Mouse (Mus musculus): ENCODE data around the gene Aptx. TPM values are rescaled to one million over a fixed set of nuclear protein-coding genes. Genes with fewer than 3 reads are reported as not detected.

Gene Aptx
- polyA plus RNA-seq, 1 experiment from 2014 or later: 25.7 TPM

DNA sequence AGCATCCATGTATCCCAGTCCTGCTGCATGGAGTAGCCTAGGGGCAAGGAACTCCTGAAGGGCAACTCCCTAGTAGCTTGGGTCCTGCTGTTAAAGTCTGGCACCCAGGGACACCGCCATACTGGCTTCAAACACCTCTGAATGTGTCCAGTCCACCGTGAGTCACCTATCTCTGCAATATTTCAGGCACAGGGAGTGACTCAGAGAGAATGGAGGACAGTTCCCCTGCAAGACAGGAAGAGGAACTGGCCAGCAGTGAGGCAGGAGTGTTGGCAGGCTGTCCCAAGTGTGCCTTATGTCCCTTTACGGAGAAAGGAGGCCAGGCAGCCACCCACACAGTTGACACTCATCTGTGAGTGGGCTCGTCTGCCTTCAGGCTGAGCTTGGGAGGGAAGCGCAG, 53.9 kb downstream of the Aptx start:
- Histone ChIP-seq H3K4me1 (replicated peaks; ENCODE audit: insufficient read depth, low read length) (no peaks in the 10 kb centered on the region), H3K27me3 (ENCODE audit: insufficient read depth, low read length) (no peaks in the 10 kb centered on the region), H3K27ac (no peak overlapping the region), H3K9ac (ENCODE audit: low read depth, low read length) (no peak overlapping the region), H3K9me3 (replicated peaks; ENCODE audit: low read length) (no peaks in the 10 kb centered on the region), H3K4me2 (ENCODE audit: low read length) (no peak overlapping the region), H3K36me3 (ENCODE audit: insufficient read depth, low read length) (no peaks in the 10 kb centered on the region), H3K4me3 (replicated peaks; ENCODE audit: low read depth, low read length) (no peak overlapping the region)
- DNase-seq (ENCODE audit: low spot score) (no peak), ATAC-seq (replicated peaks; ENCODE audit: low FRiP score, low read depth) (no peak)
- WGBS: 67% methylated on average over 5 of the region's 5 CpGs
- TF ChIP-seq CTCF (IDR thresholded peaks at IDR 0.05; ENCODE audit: low read depth): no peak

DNA sequence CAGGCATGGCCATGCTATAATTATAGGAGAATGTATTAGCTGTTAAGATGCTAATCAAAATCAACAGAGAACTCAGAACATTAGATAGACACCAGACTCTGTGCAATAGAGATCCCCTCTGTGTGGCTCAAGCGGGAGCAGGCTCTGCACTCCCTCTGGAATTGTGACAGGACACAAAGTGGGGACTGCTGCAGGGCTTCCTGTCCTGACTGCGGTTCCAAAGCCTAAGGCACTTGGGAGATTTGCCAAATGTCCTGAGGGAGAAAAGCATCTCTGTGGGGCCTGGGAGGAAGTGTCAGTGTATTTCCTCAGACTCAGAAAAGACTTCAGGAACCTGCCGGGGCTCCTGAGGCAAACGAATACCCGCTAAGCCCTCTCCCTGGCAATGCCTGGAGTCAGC, 59.4 kb downstream of the Aptx start:
- DNase-seq (ENCODE audit: low spot score): peak; percentile 43
- WGBS: 54% methylated on average over 5 of the region's 5 CpGs
- Histone ChIP-seq H3K4me3 (replicated peaks; ENCODE audit: low read depth, low read length) (no peak overlapping the region), H3K27me3 (ENCODE audit: insufficient read depth, low read length) (no peaks in the 10 kb centered on the region), H3K4me1 (replicated peaks; ENCODE audit: insufficient read depth, low read length) (no peaks in the 10 kb centered on the region), H3K4me2 (ENCODE audit: low read length) (no peak overlapping the region), H3K9me3 (replicated peaks; ENCODE audit: low read length) (no peaks in the 10 kb centered on the region), H3K36me3 (ENCODE audit: insufficient read depth, low read length) (no peaks in the 10 kb centered on the region), H3K27ac (no peak overlapping the region), H3K9ac (ENCODE audit: low read depth, low read length) (no peak overlapping the region)
- no peak for TF ChIP-seq CTCF (IDR thresholded peaks at IDR 0.05; ENCODE audit: low read depth)
- ATAC-seq (replicated peaks; ENCODE audit: low FRiP score, low read depth): no peak

DNA sequence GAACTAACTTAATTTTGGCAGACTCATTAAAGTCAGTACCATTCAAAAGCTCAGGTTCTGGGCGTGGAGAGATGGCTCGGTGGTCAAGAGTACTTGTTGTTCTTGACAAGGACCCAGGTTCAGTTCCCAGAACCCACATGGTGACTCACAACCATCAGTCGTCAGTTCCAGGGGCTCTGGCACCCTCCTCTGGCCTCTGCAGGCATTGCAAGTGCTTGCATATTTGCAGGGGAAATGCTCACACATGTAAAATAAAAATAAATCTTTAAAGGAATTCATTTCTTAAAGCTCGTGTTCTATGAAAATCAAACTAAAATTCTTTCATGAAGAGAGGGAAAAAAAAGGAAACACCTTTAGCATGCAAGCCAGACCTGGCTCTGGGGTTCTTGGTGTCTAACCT, 62.0 kb downstream of the Aptx start:
- Histone ChIP-seq H3K4me3 (replicated peaks; ENCODE audit: low read depth, low read length) (no peak overlapping the region), H3K4me1 (replicated peaks; ENCODE audit: insufficient read depth, low read length) (no peaks in the 10 kb centered on the region), H3K9ac (ENCODE audit: low read depth, low read length) (no peak overlapping the region), H3K27ac (no peak overlapping the region), H3K36me3 (ENCODE audit: insufficient read depth, low read length) (no peaks in the 10 kb centered on the region), H3K27me3 (ENCODE audit: insufficient read depth, low read length) (no peaks in the 10 kb centered on the region), H3K4me2 (ENCODE audit: low read length) (no peak overlapping the region), H3K9me3 (replicated peaks; ENCODE audit: low read length) (no peaks in the 10 kb centered on the region)
- no peak for DNase-seq (ENCODE audit: low spot score)
- WGBS: 90% methylated on average over 4 of the region's 4 CpGs
- no peak for ATAC-seq (replicated peaks; ENCODE audit: low FRiP score, low read depth)
- peak; percentile 23; the same call in 1 of the 2 replicates for TF ChIP-seq CTCF (IDR thresholded peaks at IDR 0.05; ENCODE audit: low read depth)

MicroRNAs encoded within 50 kb of the gene (microRNA counts, 519-probe panel; counts per million panel counts)
- microRNA mmu-miR-207: 330 counts per million, percentile 68 among the panel's probes with 10 or more counts

Small RNA genes within 50 kb of the gene (microRNA-seq; reads per million reads assigned to microRNA genes)
- not detected for gene Mir207

Other genes with a start within 250 kb of the Aptx start
- gene Tmem215, start 231.0 kb downstream of the Aptx start, polyA plus RNA-seq (2015; fragmentation: Nextera tagmentation; extraction: Ambion mirVana): 0.13 and 0.14 TPM in 2 replicates
- gene Dnaja1, start 19.0 kb upstream of the Aptx start, polyA plus RNA-seq (2015; fragmentation: Nextera tagmentation; extraction: Ambion mirVana): 417 and 435 TPM in 2 replicates
- 122 and 126 TPM in 2 replicates for gene Smu1, start 54.7 kb upstream of the Aptx start, polyA plus RNA-seq (2015; fragmentation: Nextera tagmentation; extraction: Ambion mirVana)
- gene B4galt1, start 150.8 kb upstream of the Aptx start, polyA plus RNA-seq (2015; fragmentation: Nextera tagmentation; extraction: Ambion mirVana): 35.9 and 38.9 TPM in 2 replicates
- gene Spink4, start 216.9 kb upstream of the Aptx start, polyA plus RNA-seq (2015; fragmentation: Nextera tagmentation; extraction: Ambion mirVana): 0.41 and 1.0 TPM in 2 replicates
- 284 and 295 TPM in 2 replicates for gene Bag1, start 245.1 kb upstream of the Aptx start, polyA plus RNA-seq (2015; fragmentation: Nextera tagmentation; extraction: Ambion mirVana)
- gene Chmp5, start 245.2 kb upstream of the Aptx start, polyA plus RNA-seq (2015; fragmentation: Nextera tagmentation; extraction: Ambion mirVana): 160 and 164 TPM in 2 replicates